Mouse (Mus musculus): Measurements from ENCODE around the gene Ctnnd1.

The Ctnnd1 gene

GRCm38 (mm10) chr2:84607842-84608241, 42.7 kb downstream of the Ctnnd1 start:
- DNase-seq (ENCODE audit: low spot score), result no peak

- no peak for DNase-seq (ENCODE audit: low spot score)
Observed at GRCm38 (mm10) chr2:84600977-84601376, 49.6 kb downstream of the Ctnnd1 start.

GRCm38 (mm10) chr2:84599270-84599888, 51.2 kb downstream of the Ctnnd1 start:
- no peak for DNase-seq (ENCODE audit: low spot score)

GRCm38 (mm10) chr2:84597123-84597522, 53.4 kb downstream of the Ctnnd1 start:
- no peak for DNase-seq (ENCODE audit: low spot score)

- no peak for DNase-seq (ENCODE audit: low spot score)
Observed at GRCm38 (mm10) chr2:84592801-84593200, 57.8 kb downstream of the Ctnnd1 start.

GRCm38 (mm10) chr2:84585700-84586099, 64.9 kb downstream of the Ctnnd1 start:
- no peak for DNase-seq (ENCODE audit: low spot score)

- DNase-seq (ENCODE audit: low spot score), result no peak
Observed at GRCm38 (mm10) chr2:84582286-84582685, 68.3 kb downstream of the Ctnnd1 start.

GRCm38 (mm10) chr2:84581208-84581607, 69.4 kb downstream of the Ctnnd1 start:
- no peak for DNase-seq (ENCODE audit: low spot score)

- DNase-seq (ENCODE audit: low spot score), result no peak
Observed at GRCm38 (mm10) chr2:84579311-84579710, 71.3 kb downstream of the Ctnnd1 start.

- DNase-seq (ENCODE audit: low spot score), result no peak
Observed at GRCm38 (mm10) chr2:84574130-84574529, 76.4 kb downstream of the Ctnnd1 start.

GRCm38 (mm10) chr2:84556888-84557514, 93.6 kb downstream of the Ctnnd1 start:
- peak; percentile 5 for DNase-seq (ENCODE audit: low spot score)

- DNase-seq (ENCODE audit: low spot score), result no peak
Observed at GRCm38 (mm10) chr2:84551390-84552100, 99.0 kb downstream of the Ctnnd1 start.

Data from ovary, adult 18-20 months (tissue).